In genomic region chr17:28211921-28212341, GRCm38 (mm10) we compare ENCODE assay signal across 12 mouse cellular contexts. TPM values are rescaled to one million over a fixed set of nuclear protein-coding genes. Genes with fewer than 3 reads are reported as not detected.
DNase-seq lines count a peak whose midpoint lies in the region; ATAC-seq and TF ChIP-seq lines count a peak whose summit lies in the region.
"Had no signal": no experiment of that assay in that cellular context is flagged by ENCODE, and none has a peak within 500 bp of the region (broad histone marks: within the 10 kb centered on the region; RNA-seq: fewer than 3 reads in every experiment).

No protein-coding gene starts in this region.

- no peak for ATAC-seq in lung, postnatal 0 days
- peak; percentile 23 to 40 for ATAC-seq in hematopoietic stem cell, adult 5-6 weeks (replicated peaks in 1 of 2; ENCODE audit: insufficient read depth in 1 of 2, low FRiP score in 2 of 2, low TSS enrichment in 1 of 2, low read depth in 1 of 2, poor library complexity in 2 of 2, severe bottlenecking in 2 of 2)
- ATAC-seq in heart, embryonic 11.5 days (replicated peaks; ENCODE audit: insufficient number of reproducible peaks, low FRiP score, low TSS enrichment) = no peak
- ATAC-seq in forebrain, postnatal 0 days = no peak

- no peak overlapping the region for H3K27ac ChIP-seq in lung, postnatal 0 days (ENCODE audit: low read length)
- no peak overlapping the region for H3K27ac ChIP-seq in heart, embryonic 11.5 days (ENCODE audit: low read depth, low read length)
- no peak overlapping the region for H3K27ac ChIP-seq in forebrain, postnatal 0 days (ENCODE audit: low read depth, low read length)
- H3K27ac ChIP-seq: embryonic facial prominence, embryonic 13.5 days; hindbrain, embryonic 13.5 days; layer of hippocampus, adult 2 months; neural tube, embryonic 13.5 days had no signal

- WGBS in lung, postnatal 0 days = 55% methylated on average over 6 of the region's 6 CpGs
- 53% methylated on average over 6 of the region's 6 CpGs for WGBS in heart, embryonic 11.5 days (ENCODE audit: insufficient replicate concordance)
- WGBS in forebrain, postnatal 0 days = 80% methylated on average over 6 of the region's 6 CpGs

- no peaks in the 10 kb centered on the region for H3K27me3 ChIP-seq in lung, postnatal 0 days (replicated peaks; ENCODE audit: insufficient read depth, low read length)
- peaks cover 2% of the 10 kb centered on the region; the same call in 1 of the 2 replicates for H3K27me3 ChIP-seq in heart, embryonic 11.5 days (ENCODE audit: control insufficient read depth, insufficient read depth, low read length)
- H3K27me3 ChIP-seq in forebrain, postnatal 0 days (ENCODE audit: insufficient read depth, low read length) = no peaks in the 10 kb centered on the region
- H3K27me3 ChIP-seq: embryonic facial prominence, embryonic 13.5 days had no signal

- H3K9me3 ChIP-seq in lung, postnatal 0 days (ENCODE audit: low read length) = no peaks in the 10 kb centered on the region
- H3K9me3 ChIP-seq in heart, embryonic 11.5 days (replicated peaks; ENCODE audit: control insufficient read depth, low read length) = no peaks in the 10 kb centered on the region
- no peaks in the 10 kb centered on the region for H3K9me3 ChIP-seq in forebrain, postnatal 0 days (ENCODE audit: low read length)
- H3K9me3 ChIP-seq: embryonic facial prominence, embryonic 13.5 days; hindbrain, embryonic 13.5 days; neural tube, embryonic 13.5 days had no signal

- no peak overlapping the region for H3K4me3 ChIP-seq in lung, postnatal 0 days (ENCODE audit: low read depth, low read length)
- H3K4me3 ChIP-seq in heart, embryonic 11.5 days (ENCODE audit: low read depth, low read length) = no peak overlapping the region
- H3K4me3 ChIP-seq in forebrain, postnatal 0 days (ENCODE audit: low read depth, low read length) = no peak overlapping the region
- H3K4me3 ChIP-seq: embryonic facial prominence, embryonic 13.5 days; hindbrain, embryonic 13.5 days; layer of hippocampus, adult 2 months; neural tube, embryonic 13.5 days had no signal

- no peaks in the 10 kb centered on the region for H3K36me3 ChIP-seq in lung, postnatal 0 days (ENCODE audit: insufficient read depth, low read length)
- H3K36me3 ChIP-seq in heart, embryonic 11.5 days (ENCODE audit: control insufficient read depth, insufficient read depth, low read length) = no peaks in the 10 kb centered on the region
- no peaks in the 10 kb centered on the region for H3K36me3 ChIP-seq in forebrain, postnatal 0 days (ENCODE audit: insufficient read depth)
- H3K36me3 ChIP-seq: embryonic facial prominence, embryonic 13.5 days; hindbrain, embryonic 13.5 days; neural tube, embryonic 13.5 days had no signal

- no peak overlapping the region for H3K9ac ChIP-seq in lung, postnatal 0 days (replicated peaks; ENCODE audit: low read depth)
- H3K9ac ChIP-seq in heart, embryonic 11.5 days (ENCODE audit: low read depth, low read length) = no peak overlapping the region
- H3K9ac ChIP-seq in forebrain, postnatal 0 days = no peak overlapping the region
- H3K9ac ChIP-seq: embryonic facial prominence, embryonic 13.5 days; hindbrain, embryonic 13.5 days; neural tube, embryonic 13.5 days had no signal

- no peak for TF ChIP-seq CTCF in lung, postnatal 0 days (IDR thresholded peaks at IDR 0.05)
- TF ChIP-seq CTCF in forebrain, postnatal 0 days (IDR thresholded peaks at IDR 0.05; ENCODE audit: low read depth) = no peak

- TF ChIP-seq EP300 in lung, postnatal 0 days (IDR thresholded peaks at IDR 0.05) = no peak

- H3K4me2 ChIP-seq in lung, postnatal 0 days (replicated peaks; ENCODE audit: low read depth, low read length) = no peak overlapping the region
- H3K4me2 ChIP-seq in heart, embryonic 11.5 days = no peak overlapping the region
- no peak overlapping the region for H3K4me2 ChIP-seq in forebrain, postnatal 0 days (ENCODE audit: low read depth)
- H3K4me2 ChIP-seq: embryonic facial prominence, embryonic 13.5 days; hindbrain, embryonic 13.5 days; neural tube, embryonic 13.5 days had no signal

- peak; percentile 55 for DNase-seq in lung, postnatal 25 days (ENCODE audit: low spot score)
- no peak for DNase-seq in lung, postnatal 0 days (ENCODE audit: low spot score)
- peak; percentile 94 for DNase-seq in naive thymus-derived CD4-positive, alpha-beta T cell, adult 2 months (ENCODE audit: low read depth)
- peak; percentile 77 to 87 for DNase-seq in thymus, postnatal 36 days
- DNase-seq in forebrain, postnatal 0 days = no peak
- no peak for DNase-seq in urinary bladder, postnatal 10 days (ENCODE audit: low spot score)

- H3K4me1 ChIP-seq in lung, postnatal 0 days (ENCODE audit: insufficient read depth, low read depth, low read length) = peaks cover 5% of the 10 kb centered on the region; the same call in 1 of the 2 replicates
- H3K4me1 ChIP-seq in heart, embryonic 11.5 days (ENCODE audit: control insufficient read depth, insufficient read depth, low read length) = peaks cover 13% of the 10 kb centered on the region; the same call in 1 of the 2 replicates
- no peaks in the 10 kb centered on the region for H3K4me1 ChIP-seq in forebrain, postnatal 0 days (ENCODE audit: insufficient read depth)

RNA-seq across cellular contexts. Expression of gene Def6, which starts 4.4 kb away (rescaled TPM):
- polyA plus RNA-seq in lung, postnatal 0 days (2015; fragmentation: Nextera tagmentation; extraction: Ambion mirVana) = 5.8 and 6.2 TPM in 2 replicates
- 113 and 137 TPM in 2 replicates for total RNA-seq in hematopoietic stem cell, adult 5-6 weeks (2017)
- polyA plus RNA-seq in heart, embryonic 11.5 days (2014; fragmentation: Nextera tagmentation; extraction: Ambion mirVana) = 2.6 and 2.8 TPM in 2 replicates
- total RNA-seq in forebrain, postnatal 0 days (2014; rRNA removed) = 5.2 and 6.8 TPM in 2 replicates
- 6.8 and 8.5 TPM in 2 replicates for polyA plus RNA-seq in forebrain, postnatal 0 days (2015; fragmentation: Nextera tagmentation; extraction: Ambion mirVana)

RNA-seq across cellular contexts. Expression of gene Ppard, which starts 20.6 kb away (rescaled TPM):
- polyA plus RNA-seq in lung, postnatal 0 days (2015; fragmentation: Nextera tagmentation; extraction: Ambion mirVana) = 2.4 and 3.0 TPM in 2 replicates
- 2.2 and 3.8 TPM in 2 replicates for total RNA-seq in hematopoietic stem cell, adult 5-6 weeks (2017)
- polyA plus RNA-seq in heart, embryonic 11.5 days (2014; fragmentation: Nextera tagmentation; extraction: Ambion mirVana) = 1.8 and 2.0 TPM in 2 replicates
- total RNA-seq in forebrain, postnatal 0 days (2014; rRNA removed) = 5.4 and 7.9 TPM in 2 replicates
- 0.92 and 1.3 TPM in 2 replicates for polyA plus RNA-seq in forebrain, postnatal 0 days (2015; fragmentation: Nextera tagmentation; extraction: Ambion mirVana)

RNA-seq across cellular contexts. Expression of gene Zfp523, which starts 35.0 kb away (rescaled TPM):
- polyA plus RNA-seq in lung, postnatal 0 days (2015; fragmentation: Nextera tagmentation; extraction: Ambion mirVana) = 18.7 and 20.2 TPM in 2 replicates
- 12.9 and 26.0 TPM in 2 replicates for total RNA-seq in hematopoietic stem cell, adult 5-6 weeks (2017)
- polyA plus RNA-seq in heart, embryonic 11.5 days (2014; fragmentation: Nextera tagmentation; extraction: Ambion mirVana) = 19.5 and 21.0 TPM in 2 replicates
- 57.7 and 72.4 TPM in 2 replicates for total RNA-seq in forebrain, postnatal 0 days (2014; rRNA removed)
- 36.5 and 41.1 TPM in 2 replicates for polyA plus RNA-seq in forebrain, postnatal 0 days (2015; fragmentation: Nextera tagmentation; extraction: Ambion mirVana)

Comparison
In these comparisons a context has a peak if more than half of its experiments do, and no peak if none do; other contexts are left out.
1. DNase-seq: peak in lung, postnatal 25 days (single experiment), naive thymus-derived CD4-positive, alpha-beta T cell, adult 2 months (single experiment) and thymus, postnatal 36 days (2 of 2); none in lung, postnatal 0 days (single experiment), forebrain, postnatal 0 days (single experiment) and urinary bladder, postnatal 10 days (single experiment).
2. ATAC-seq: peak in hematopoietic stem cell, adult 5-6 weeks (2 of 2); none in lung, postnatal 0 days (single experiment), heart, embryonic 11.5 days (single experiment) and forebrain, postnatal 0 days (single experiment).